Mouse (Mus musculus): Measurements from ENCODE around the gene Fkbp9. TPM values are rescaled to one million over a fixed set of nuclear protein-coding genes. Genes with fewer than 3 reads are reported as not detected.

Gene Fkbp9
- total and polyA plus RNA-seq, 2 experiments from 2014 or later = 33.8 to 47.8 TPM

- Histone ChIP-seq H3K4me1 (ENCODE audit: insufficient read depth) (no peaks in the 10 kb centered on the region; the same call in 1 of the 2 replicates), H3K9ac (no peak overlapping the region), H3K36me3 (ENCODE audit: insufficient read depth) (no peaks in the 10 kb centered on the region), H3K27ac (ENCODE audit: low read depth, low read length) (no peak overlapping the region), H3K4me3 (ENCODE audit: low read depth, low read length) (no peak overlapping the region), H3K9me3 (ENCODE audit: low read length) (no peaks in the 10 kb centered on the region), H3K4me2 (ENCODE audit: low read depth) (no peak overlapping the region), H3K27me3 (ENCODE audit: insufficient read depth, low read length) (no peaks in the 10 kb centered on the region)
- DNase-seq = no peak
- 96% methylated on average over 12 of the region's 12 CpGs for WGBS
- ATAC-seq = no peak
- no peak for TF ChIP-seq CTCF (IDR thresholded peaks at IDR 0.05; ENCODE audit: low read depth)
Observed at GRCm38 (mm10) chr6:56837166-56837565, 5.3 kb downstream of the Fkbp9 start.

- no peak for TF ChIP-seq CTCF (IDR thresholded peaks at IDR 0.05; ENCODE audit: low read depth)
- H3K27me3 ChIP-seq (ENCODE audit: insufficient read depth, low read length) = no peaks in the 10 kb centered on the region
- H3K4me1 ChIP-seq (ENCODE audit: insufficient read depth) = no peaks in the 10 kb centered on the region; the same call in 1 of the 2 replicates
- DNase-seq (no peak), ATAC-seq (no peak)
- no peaks in the 10 kb centered on the region for H3K9me3 ChIP-seq (ENCODE audit: low read length)
- no peak overlapping the region for H3K4me2 ChIP-seq (ENCODE audit: low read depth)
- H3K9ac ChIP-seq = no peak overlapping the region
- 90% methylated on average over 3 of the region's 3 CpGs for WGBS
- no peak overlapping the region for H3K4me3 ChIP-seq (ENCODE audit: low read depth, low read length)
- H3K36me3 ChIP-seq (ENCODE audit: insufficient read depth) = no peaks in the 10 kb centered on the region
- H3K27ac ChIP-seq (ENCODE audit: low read depth, low read length) = no peak overlapping the region
Observed at GRCm38 (mm10) chr6:56837621-56838020, 5.8 kb downstream of the Fkbp9 start.

GRCm38 (mm10) chr6:56843229-56843628, 11.4 kb downstream of the Fkbp9 start:
- peak; percentile 58; the same call in 1 of the 2 replicates for ATAC-seq
- 79% methylated on average over 3 of the region's 3 CpGs for WGBS

DNA sequence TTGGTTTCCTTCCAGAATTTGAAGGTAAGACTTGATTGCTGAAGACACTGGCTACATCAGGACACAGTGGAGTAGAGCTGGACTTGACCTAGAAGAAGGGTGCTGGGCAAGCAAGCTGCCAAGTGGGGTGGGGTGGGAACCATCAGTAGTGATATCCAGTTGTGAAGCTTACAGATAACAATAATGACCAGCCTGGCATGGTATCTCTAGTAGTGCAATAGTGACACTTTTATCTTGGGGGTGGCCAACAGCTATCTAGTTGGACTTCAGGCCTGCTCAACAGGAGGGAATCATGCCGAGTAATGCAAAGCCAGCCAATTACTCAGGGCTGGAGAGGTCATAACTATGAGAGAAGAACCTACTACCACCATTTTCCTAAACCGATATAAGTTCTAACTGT, 12.5 kb downstream of the Fkbp9 start:
- no peak overlapping the region for H3K4me3 ChIP-seq (ENCODE audit: low read depth, low read length)
- ATAC-seq = no peak
- no peak overlapping the region for H3K9ac ChIP-seq
- H3K4me2 ChIP-seq (ENCODE audit: low read depth) = no peak overlapping the region
- H3K4me1 ChIP-seq (ENCODE audit: insufficient read depth) = no peaks in the 10 kb centered on the region
- H3K9me3 ChIP-seq (ENCODE audit: low read length) = no peaks in the 10 kb centered on the region
- H3K27ac ChIP-seq (ENCODE audit: low read depth, low read length) = no peak overlapping the region
- no peak for DNase-seq
- WGBS = 97% methylated on average over 2 of the region's 2 CpGs
- TF ChIP-seq CTCF (IDR thresholded peaks at IDR 0.05; ENCODE audit: low read depth) = no peak
- no peaks in the 10 kb centered on the region for H3K27me3 ChIP-seq (ENCODE audit: insufficient read depth, low read length)
- no peaks in the 10 kb centered on the region for H3K36me3 ChIP-seq (ENCODE audit: insufficient read depth)

More at GRCm38 (mm10) chr6:56843229-56843628, 11.4 kb downstream of the Fkbp9 start:
- H3K9me3 ChIP-seq (ENCODE audit: low read length) = no peaks in the 10 kb centered on the region
- H3K36me3 ChIP-seq (ENCODE audit: insufficient read depth) = no peaks in the 10 kb centered on the region
- H3K4me3 ChIP-seq (ENCODE audit: low read depth, low read length) = no peak overlapping the region
- TF ChIP-seq CTCF (IDR thresholded peaks at IDR 0.05; ENCODE audit: low read depth) = no peak
- no peak overlapping the region for H3K9ac ChIP-seq
- DNase-seq = no peak
- no peaks in the 10 kb centered on the region for H3K4me1 ChIP-seq (ENCODE audit: insufficient read depth)
- no peak overlapping the region for H3K4me2 ChIP-seq (ENCODE audit: low read depth)
- no peak overlapping the region for H3K27ac ChIP-seq (ENCODE audit: low read depth, low read length)
- no peaks in the 10 kb centered on the region for H3K27me3 ChIP-seq (ENCODE audit: insufficient read depth, low read length)

DNA sequence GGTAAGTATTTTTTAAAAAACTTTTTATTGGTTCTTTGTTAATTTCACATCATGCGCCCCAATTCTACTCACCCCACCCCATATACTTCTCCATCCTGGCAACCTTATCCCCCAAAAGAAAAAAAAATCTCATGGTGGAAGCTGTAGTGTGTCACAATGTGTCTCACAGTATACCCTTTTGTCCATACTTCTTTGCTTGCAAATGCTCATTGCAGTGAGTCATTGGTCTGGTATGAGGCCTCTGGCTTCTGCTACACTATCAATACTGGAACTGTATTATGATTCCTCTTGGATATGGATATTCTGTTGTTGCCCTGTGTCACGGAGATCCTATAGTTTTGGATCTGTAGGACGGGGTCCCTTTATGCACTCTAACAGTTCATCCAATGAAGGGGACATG, 17.1 kb downstream of the Fkbp9 start:
- no peak for ATAC-seq
- no peak for TF ChIP-seq CTCF (IDR thresholded peaks at IDR 0.05; ENCODE audit: low read depth)

DNA sequence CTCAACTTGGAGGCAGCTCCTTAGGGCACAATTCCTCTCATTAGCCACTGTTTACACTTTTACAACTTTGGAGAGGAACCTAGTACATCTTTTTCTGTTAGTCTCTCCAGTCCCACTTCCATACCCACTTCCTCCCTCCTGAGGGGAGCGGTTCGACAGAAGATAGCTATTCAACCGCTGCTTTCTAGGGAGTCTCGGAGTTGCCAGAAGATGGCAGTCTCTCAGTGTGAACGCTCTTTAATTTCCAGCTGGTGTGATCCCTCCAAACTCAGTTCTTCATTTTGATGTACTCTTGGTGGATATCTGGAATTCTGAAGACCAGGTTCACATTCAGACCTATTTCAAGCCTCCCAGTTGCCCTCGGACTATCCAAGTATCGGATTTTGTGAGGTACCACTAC, 18.5 kb downstream of the Fkbp9 start:
- 73% methylated on average over 7 of the region's 7 CpGs for WGBS
- H3K4me1 ChIP-seq (ENCODE audit: insufficient read depth) = no peaks in the 10 kb centered on the region
- no peaks in the 10 kb centered on the region for H3K9me3 ChIP-seq (ENCODE audit: low read length)

More for the DNA sequence above, 17.1 kb downstream of the Fkbp9 start:
- H3K9ac ChIP-seq = no peak overlapping the region
- no peaks in the 10 kb centered on the region for H3K36me3 ChIP-seq (ENCODE audit: insufficient read depth)
- no peaks in the 10 kb centered on the region for H3K4me1 ChIP-seq (ENCODE audit: insufficient read depth)
- no peak overlapping the region for H3K4me3 ChIP-seq (ENCODE audit: low read depth, low read length)
- H3K4me2 ChIP-seq (ENCODE audit: low read depth) = no peak overlapping the region
- 79% methylated on average over 3 of the region's 3 CpGs for WGBS
- no peak for DNase-seq
- H3K27me3 ChIP-seq (ENCODE audit: insufficient read depth, low read length) = no peaks in the 10 kb centered on the region
- H3K9me3 ChIP-seq (ENCODE audit: low read length) = no peaks in the 10 kb centered on the region
- H3K27ac ChIP-seq (ENCODE audit: low read depth, low read length) = no peak overlapping the region

DNA sequence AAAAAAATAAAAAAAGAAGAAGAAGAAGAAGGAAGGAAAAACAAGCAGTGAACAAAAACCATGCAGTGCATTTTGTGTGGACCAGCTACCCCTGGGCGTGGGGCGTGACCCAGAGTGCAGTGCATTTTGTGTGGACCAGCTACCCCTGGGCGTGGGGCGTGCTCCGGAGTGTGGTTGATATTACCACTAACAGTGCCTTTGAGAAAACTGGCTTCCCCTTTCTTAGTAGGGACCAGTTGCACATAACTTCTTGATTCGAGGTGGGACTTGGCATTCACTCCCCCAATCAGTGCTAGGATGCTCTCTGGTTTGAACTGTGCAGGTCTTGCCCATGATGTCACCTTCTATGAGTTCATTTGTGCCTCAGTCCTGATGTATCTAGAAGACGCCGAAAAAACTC, 22.9 kb downstream of the Fkbp9 start:
- Histone ChIP-seq H3K27me3 (ENCODE audit: insufficient read depth, low read length) (no peaks in the 10 kb centered on the region), H3K9me3 (ENCODE audit: low read length) (no peaks in the 10 kb centered on the region), H3K4me2 (ENCODE audit: low read depth) (no peak overlapping the region), H3K27ac (ENCODE audit: low read depth, low read length) (no peak overlapping the region), H3K4me3 (ENCODE audit: low read depth, low read length) (no peak overlapping the region), H3K4me1 (ENCODE audit: insufficient read depth) (no peaks in the 10 kb centered on the region), H3K36me3 (ENCODE audit: insufficient read depth) (no peaks in the 10 kb centered on the region), H3K9ac (no peak overlapping the region)
- 94% methylated on average over 8 of the region's 8 CpGs for WGBS
- no peak for ATAC-seq
- no peak for TF ChIP-seq CTCF (IDR thresholded peaks at IDR 0.05; ENCODE audit: low read depth)
- DNase-seq = no peak

More for the DNA sequence above, 18.5 kb downstream of the Fkbp9 start:
- Histone ChIP-seq H3K27me3 (ENCODE audit: insufficient read depth, low read length) (no peaks in the 10 kb centered on the region), H3K36me3 (ENCODE audit: insufficient read depth) (no peaks in the 10 kb centered on the region), H3K4me3 (ENCODE audit: low read depth, low read length) (no peak overlapping the region), H3K27ac (ENCODE audit: low read depth, low read length) (no peak overlapping the region), H3K4me2 (ENCODE audit: low read depth) (no peak overlapping the region), H3K9ac (no peak overlapping the region)
- DNase-seq = no peak
- 0 out of 2 replicates have a peak, but pooled peaks have one; percentile 32 for TF ChIP-seq CTCF (IDR thresholded peaks at IDR 0.05; ENCODE audit: low read depth)
- ATAC-seq = no peak

All from forebrain, postnatal 0 days (tissue).